Mouse (Mus musculus) small intestine, adult 2 months (tissue): ENCODE measurements around the gene Scnn1b.

ENCODE experiments used
- CTCF ChIP-seq: fragments of 200-500 bp; IDR thresholded peaks from 2 replicates; pipeline ENCODE4 v1.5.1; 2012; ENCODE audit warnings: low read depth, mild to moderate bottlenecking, control low read depth, inconsistent platforms, low read length, moderate library complexity, mixed read lengths; ENCODE audit not compliant: insufficient replicate concordance, insufficient read length; ENCODE audit errors: extremely low read depth
- POLR2A ChIP-seq: fragments of 200-500 bp; IDR thresholded peaks from 2 replicates; pipeline ENCODE4 v1.6.1; 2012; ENCODE audit warnings: low read depth, mild to moderate bottlenecking, control low read depth, inconsistent platforms, low read length, moderate library complexity

- no peak for TF ChIP-seq CTCF
- no peak for TF ChIP-seq POLR2A
Observed at GRCm38 (mm10) chr7:121942371-121942770, 77.5 kb downstream of the Scnn1b start.
